Mouse (Mus musculus): ENCODE results near the gene Ift81. TPM values are rescaled to one million over a fixed set of nuclear protein-coding genes. Genes with fewer than 3 reads are reported as not detected.

Ift81 gene
- polyA plus RNA-seq (2015; fragmentation: Nextera tagmentation; extraction: Ambion mirVana): 2.7 TPM in 2 replicates

DNA sequence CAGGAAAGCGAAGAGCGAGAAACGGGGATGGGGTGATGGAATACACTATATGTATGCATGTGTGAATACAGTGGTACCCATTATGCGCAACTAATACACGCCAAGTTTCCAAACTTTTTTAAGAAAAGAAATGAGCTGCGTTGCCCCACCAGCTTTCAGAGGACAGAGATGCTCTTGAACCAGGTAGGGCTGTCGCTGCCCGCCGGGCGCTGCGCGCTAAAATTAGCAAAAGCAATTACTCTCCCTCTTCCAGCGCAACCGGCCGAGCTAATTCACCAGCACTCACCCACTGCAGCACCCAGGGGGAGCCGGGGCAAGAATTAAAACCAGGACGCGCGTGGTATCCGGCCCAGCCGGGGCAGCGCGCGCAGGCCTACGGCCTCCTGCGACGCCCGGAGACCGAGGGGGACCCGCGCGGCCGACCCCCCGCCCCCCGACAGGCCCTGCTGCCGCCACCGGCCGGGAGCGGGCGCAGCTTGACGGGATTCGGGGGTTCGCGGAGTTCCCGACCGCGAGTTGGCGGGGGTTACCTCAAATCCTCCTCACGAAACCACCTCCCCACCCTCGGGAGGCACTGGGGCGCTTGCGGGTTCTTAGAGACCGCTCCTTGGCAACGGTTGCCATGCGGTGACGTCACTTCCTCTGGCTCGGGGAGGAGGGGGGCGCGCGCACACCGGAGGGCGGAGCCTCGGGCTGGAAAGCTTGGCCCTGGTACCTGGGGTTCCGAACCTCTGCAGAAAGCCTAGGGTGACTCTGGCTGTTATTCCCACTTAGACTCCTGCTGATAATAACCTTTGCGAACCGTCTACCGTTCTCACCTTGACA, at the start of gene Ift81:
TSS of gene Ift81 (minus strand) at position 611 of the 825 bp plus-strand sequence.
- Histone ChIP-seq H3K27me3 (ENCODE audit: insufficient read depth, low read length) (no peaks in the 10 kb centered on the region), H3K4me1 (ENCODE audit: insufficient read depth) (peaks cover 7% of the 10 kb centered on the region), H3K36me3 (replicated peaks; ENCODE audit: insufficient read depth, low read length) (no peaks in the 10 kb centered on the region), H3K9me3 (ENCODE audit: low read length) (no peaks in the 10 kb centered on the region), H3K27ac (ENCODE audit: low read depth) (no peak within 1 kb of the TSS), H3K4me2 (ENCODE audit: low read depth, low read length) (peak within 1 kb of the TSS; percentile 95), H3K9ac (replicated peaks) (peak within 1 kb of the TSS; percentile 62), H3K4me3 (ENCODE audit: low read depth, low read length) (peak within 1 kb of the TSS; percentile 67)
- 7% methylated on average over 56 of the region's 67 CpGs for WGBS (ENCODE audit: insufficient replicate concordance)
- peak; percentile 96 for ATAC-seq
- no peak for TF ChIP-seq EP300 (IDR thresholded peaks at IDR 0.05; ENCODE audit: low read depth)
- TF ChIP-seq CTCF (IDR thresholded peaks at IDR 0.05; ENCODE audit: low read depth): 0 out of 2 replicates have a peak, but pooled peaks have one; percentile 6
- DNase-seq: peak; percentile 92

- Histone ChIP-seq H3K4me2 (ENCODE audit: low read depth, low read length) (no peak overlapping the region), H3K36me3 (replicated peaks; ENCODE audit: insufficient read depth, low read length) (no peaks in the 10 kb centered on the region), H3K27ac (ENCODE audit: low read depth) (peak overlapping the region; percentile 37), H3K4me1 (ENCODE audit: insufficient read depth) (0 out of 2 replicates have a peak, but pooled peaks cover 4% of the 10 kb centered on the region), H3K4me3 (ENCODE audit: low read depth, low read length) (no peak overlapping the region), H3K27me3 (ENCODE audit: insufficient read depth, low read length) (no peaks in the 10 kb centered on the region), H3K9me3 (ENCODE audit: low read length) (no peaks in the 10 kb centered on the region), H3K9ac (replicated peaks) (no peak overlapping the region)
- peak; percentile 93 for ATAC-seq
- TF ChIP-seq CTCF (IDR thresholded peaks at IDR 0.05; ENCODE audit: low read depth) (no peak), EP300 (IDR thresholded peaks at IDR 0.05; ENCODE audit: low read depth) (peak; percentile 88)
- 74% methylated on average over 6 of the region's 6 CpGs for WGBS (ENCODE audit: insufficient replicate concordance)
- peak; percentile 78 for DNase-seq
Observed at GRCm38 (mm10) chr5:122662501-122662900, 48.2 kb upstream of the Ift81 start.

- peaks cover 19% of the 10 kb centered on the region for H3K4me1 ChIP-seq (ENCODE audit: insufficient read depth)
- WGBS (ENCODE audit: insufficient replicate concordance): 73% methylated on average over 12 of the region's 12 CpGs
- no peak overlapping the region for H3K4me2 ChIP-seq (ENCODE audit: low read depth, low read length)
- no peaks in the 10 kb centered on the region for H3K36me3 ChIP-seq (replicated peaks; ENCODE audit: insufficient read depth, low read length)
- no peak overlapping the region for H3K9ac ChIP-seq (replicated peaks)
- ATAC-seq (no peak), DNase-seq (no peak)
- H3K4me3 ChIP-seq (ENCODE audit: low read depth, low read length): no peak overlapping the region
- no peak overlapping the region for H3K27ac ChIP-seq (ENCODE audit: low read depth)
- TF ChIP-seq EP300 (IDR thresholded peaks at IDR 0.05; ENCODE audit: low read depth) (no peak), CTCF (IDR thresholded peaks at IDR 0.05; ENCODE audit: low read depth) (no peak)
- H3K9me3 ChIP-seq (ENCODE audit: low read length): no peaks in the 10 kb centered on the region
- H3K27me3 ChIP-seq (ENCODE audit: insufficient read depth, low read length): no peaks in the 10 kb centered on the region
Observed at GRCm38 (mm10) chr5:122656808-122657207, 42.5 kb upstream of the Ift81 start.

DNA sequence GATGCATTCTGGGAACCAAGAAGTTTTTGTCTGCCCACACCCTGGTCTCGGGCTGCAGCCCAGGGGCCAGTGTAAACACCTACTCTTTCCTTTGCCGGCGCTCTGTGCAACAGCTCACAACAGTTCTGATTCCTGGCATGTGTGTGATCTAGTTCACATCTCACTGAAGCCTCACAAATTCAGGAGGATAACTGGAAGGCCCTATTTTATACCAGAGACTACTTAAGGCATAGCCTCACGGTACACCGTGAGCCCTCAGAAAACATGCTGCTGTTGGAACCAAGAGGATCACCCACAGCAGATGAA, 39.9 kb upstream of the Ift81 start:
- H3K9ac ChIP-seq (replicated peaks): no peak overlapping the region
- DNase-seq: no peak
- H3K4me1 ChIP-seq (ENCODE audit: insufficient read depth): peaks cover 19% of the 10 kb centered on the region

GRCm38 (mm10) chr5:122653446-122654267, 39.3 kb upstream of the Ift81 start:
- Histone ChIP-seq H3K4me2 (ENCODE audit: low read depth, low read length) (peak overlapping the region; percentile 56), H3K36me3 (replicated peaks; ENCODE audit: insufficient read depth, low read length) (no peaks in the 10 kb centered on the region), H3K4me3 (ENCODE audit: low read depth, low read length) (no peak overlapping the region), H3K27me3 (ENCODE audit: insufficient read depth, low read length) (no peaks in the 10 kb centered on the region), H3K27ac (ENCODE audit: low read depth) (no peak overlapping the region; the same call in 1 of the 2 replicates), H3K4me1 (ENCODE audit: insufficient read depth) (peaks cover 19% of the 10 kb centered on the region), H3K9me3 (ENCODE audit: low read length) (no peaks in the 10 kb centered on the region), H3K9ac (replicated peaks) (no peak overlapping the region)
- ATAC-seq (no peak), DNase-seq (no peak)
- 52% methylated on average over 15 of the region's 15 CpGs for WGBS (ENCODE audit: insufficient replicate concordance)
- no peak for TF ChIP-seq EP300 (IDR thresholded peaks at IDR 0.05; ENCODE audit: low read depth)
- TF ChIP-seq CTCF (IDR thresholded peaks at IDR 0.05; ENCODE audit: low read depth): no peak

More for the DNA sequence above, 39.9 kb upstream of the Ift81 start:
- no peaks in the 10 kb centered on the region for H3K36me3 ChIP-seq (replicated peaks; ENCODE audit: insufficient read depth, low read length)
- no peaks in the 10 kb centered on the region for H3K9me3 ChIP-seq (ENCODE audit: low read length)
- no peak overlapping the region for H3K27ac ChIP-seq (ENCODE audit: low read depth)
- H3K4me3 ChIP-seq (ENCODE audit: low read depth, low read length): no peak overlapping the region
- no peak overlapping the region for H3K4me2 ChIP-seq (ENCODE audit: low read depth, low read length)
- WGBS (ENCODE audit: insufficient replicate concordance): 70% methylated on average over 5 of the region's 5 CpGs
- ATAC-seq: no peak
- TF ChIP-seq EP300 (IDR thresholded peaks at IDR 0.05; ENCODE audit: low read depth) (no peak), CTCF (IDR thresholded peaks at IDR 0.05; ENCODE audit: low read depth) (no peak)
- H3K27me3 ChIP-seq (ENCODE audit: insufficient read depth, low read length): no peaks in the 10 kb centered on the region

DNA sequence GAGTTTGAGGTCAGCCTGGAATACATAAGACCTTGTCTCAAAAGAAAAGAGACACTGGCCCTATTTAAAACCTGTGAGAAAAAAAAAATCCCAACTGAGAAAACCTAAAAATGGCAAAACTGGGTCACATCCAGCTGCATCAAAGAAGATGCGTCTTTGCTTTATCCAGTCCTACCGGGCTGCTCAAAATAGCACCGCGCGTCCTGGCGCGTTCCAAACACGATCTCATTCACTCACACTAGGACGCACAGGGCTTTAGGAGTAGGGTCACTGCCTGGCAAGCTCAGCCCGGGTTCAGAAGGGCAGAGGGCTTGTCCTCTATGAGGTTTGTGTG, 38.8 kb upstream of the Ift81 start:
- TF ChIP-seq CTCF (IDR thresholded peaks at IDR 0.05; ENCODE audit: low read depth): no peak
- no peak for TF ChIP-seq EP300 (IDR thresholded peaks at IDR 0.05; ENCODE audit: low read depth)
- no peak overlapping the region for H3K9ac ChIP-seq (replicated peaks)
- ATAC-seq (no peak), DNase-seq (no peak)
- H3K9me3 ChIP-seq (ENCODE audit: low read length): no peaks in the 10 kb centered on the region
- H3K4me1 ChIP-seq (ENCODE audit: insufficient read depth): peaks cover 19% of the 10 kb centered on the region
- no peaks in the 10 kb centered on the region for H3K27me3 ChIP-seq (ENCODE audit: insufficient read depth, low read length)
- H3K4me2 ChIP-seq (ENCODE audit: low read depth, low read length): peak overlapping the region; percentile 56
- no peak overlapping the region for H3K4me3 ChIP-seq (ENCODE audit: low read depth, low read length)
- 51% methylated on average over 10 of the region's 10 CpGs for WGBS (ENCODE audit: insufficient replicate concordance)
- no peaks in the 10 kb centered on the region for H3K36me3 ChIP-seq (replicated peaks; ENCODE audit: insufficient read depth, low read length)
- H3K27ac ChIP-seq (ENCODE audit: low read depth): no peak overlapping the region; the same call in 1 of the 2 replicates
